Mouse (Mus musculus) erythroblast, embryonic 14.5 days (primary cell): Measurements from ENCODE around the gene Syce3.

Experiments
- GATA1 ChIP-seq: IDR thresholded peaks from 2 replicates; pipeline ENCODE4 v1.6.1; 2012; ENCODE audit warnings: low read length, inconsistent platforms, mixed read lengths
- TAL1 ChIP-seq: IDR thresholded peaks from 3 replicates; pipeline ENCODE4 v1.6.1; 2012; ENCODE audit warnings: low read length, inconsistent platforms, mixed read lengths

- TF ChIP-seq TAL1, result no peak
- TF ChIP-seq GATA1, result no peak
These were observed 32.3 kb upstream of the Syce3 start for GRCm38 (mm10) chr15:89442486-89443070.
